Comparison of ENCODE assay signal across 7 mouse cellular contexts in genomic region chr3:88136945-88137494, GRCm38 (mm10). TPM values are rescaled to one million over a fixed set of nuclear protein-coding genes. Genes with fewer than 3 reads are reported as not detected.
DNase-seq lines count a peak whose midpoint lies in the region; ATAC-seq and TF ChIP-seq lines count a peak whose summit lies in the region.

No protein-coding gene starts in this region.

- TF ChIP-seq CTCF in G1E (IDR thresholded peaks at IDR 0.05; ENCODE audit: low read depth, low read length): no peak

- no peaks in the 10 kb centered on the region for H3K36me3 ChIP-seq in hindbrain, embryonic 13.5 days
- no peaks in the 10 kb centered on the region for H3K36me3 ChIP-seq in hindbrain, embryonic 11.5 days (ENCODE audit: control insufficient read depth, insufficient read depth, low read length)
- no peaks in the 10 kb centered on the region for H3K36me3 ChIP-seq in G1E (replicated peaks)
- no peaks in the 10 kb centered on the region for H3K36me3 ChIP-seq in limb, embryonic 11.5 days (ENCODE audit: control insufficient read depth, insufficient read depth, low read length)

- no peak for ATAC-seq in hindbrain, embryonic 13.5 days (ENCODE audit: low FRiP score)
- ATAC-seq in hindbrain, embryonic 11.5 days (ENCODE audit: low FRiP score): no peak
- ATAC-seq in G1E (ENCODE audit: extremely low read depth, insufficient number of reproducible peaks, low FRiP score, poor library complexity, severe bottlenecking): no peak
- ATAC-seq in limb, embryonic 11.5 days (ENCODE audit: insufficient number of reproducible peaks, low FRiP score, low TSS enrichment, low read depth): no peak
- ATAC-seq in megakaryocyte-erythroid progenitor cell, adult 5-6 weeks (replicated peaks; ENCODE audit: low FRiP score, low TSS enrichment, poor library complexity, severe bottlenecking): no peak

- H3K9ac ChIP-seq in hindbrain, embryonic 13.5 days: peak overlapping the region; percentile 46
- no peak overlapping the region for H3K9ac ChIP-seq in hindbrain, embryonic 11.5 days (ENCODE audit: low read depth, low read length)
- 0 out of 2 replicates have a peak overlapping the region, but pooled peaks have one; percentile 23 for H3K9ac ChIP-seq in limb, embryonic 11.5 days (ENCODE audit: low read length)

- H3K27ac ChIP-seq in hindbrain, embryonic 13.5 days: no peak overlapping the region
- no peak overlapping the region for H3K27ac ChIP-seq in hindbrain, embryonic 11.5 days (ENCODE audit: low read depth, low read length)
- no peak overlapping the region for H3K27ac ChIP-seq in limb, embryonic 11.5 days (replicated peaks; ENCODE audit: low read depth, low read length)

- H3K4me3 ChIP-seq in hindbrain, embryonic 13.5 days: no peak overlapping the region
- no peak overlapping the region for H3K4me3 ChIP-seq in hindbrain, embryonic 11.5 days (ENCODE audit: low read depth, low read length)
- H3K4me3 ChIP-seq in G1E (ENCODE audit: low read depth, low read length): peak overlapping the region; percentile 20; the same call in 1 of the 2 replicates
- no peak overlapping the region for H3K4me3 ChIP-seq in limb, embryonic 11.5 days (ENCODE audit: low read depth, low read length)

- WGBS in hindbrain, embryonic 13.5 days: 84% methylated on average over 4 of the region's 4 CpGs
- 77% methylated on average over 4 of the region's 4 CpGs for WGBS in hindbrain, embryonic 11.5 days
- 82% methylated on average over 4 of the region's 4 CpGs for WGBS in limb, embryonic 11.5 days

- peaks cover 20% of the 10 kb centered on the region for H3K27me3 ChIP-seq in hindbrain, embryonic 13.5 days
- H3K27me3 ChIP-seq in hindbrain, embryonic 11.5 days (ENCODE audit: control insufficient read depth, insufficient read depth, low read length): peaks cover 22% of the 10 kb centered on the region
- H3K27me3 ChIP-seq in G1E (ENCODE audit: insufficient read depth, low read length): peaks cover 15% of the 10 kb centered on the region
- no peaks in the 10 kb centered on the region for H3K27me3 ChIP-seq in limb, embryonic 11.5 days (ENCODE audit: control insufficient read depth, insufficient read depth, low read length)

- H3K4me2 ChIP-seq in hindbrain, embryonic 13.5 days: peak overlapping the region; percentile 86
- no peak overlapping the region for H3K4me2 ChIP-seq in hindbrain, embryonic 11.5 days (replicated peaks; ENCODE audit: low read depth, low read length)
- H3K4me2 ChIP-seq in limb, embryonic 11.5 days (ENCODE audit: low read depth, severe bottlenecking): no peak overlapping the region; the same call in 1 of the 2 replicates

- H3K9me3 ChIP-seq in hindbrain, embryonic 13.5 days: no peaks in the 10 kb centered on the region
- no peaks in the 10 kb centered on the region for H3K9me3 ChIP-seq in hindbrain, embryonic 11.5 days (ENCODE audit: control insufficient read depth, low read length)
- no peaks in the 10 kb centered on the region for H3K9me3 ChIP-seq in G1E (replicated peaks)
- no peaks in the 10 kb centered on the region for H3K9me3 ChIP-seq in limb, embryonic 11.5 days (ENCODE audit: control insufficient read depth, low read length)

- no peak for DNase-seq in hindbrain, embryonic 11.5 days (ENCODE audit: low spot score)
- DNase-seq in G1E (ENCODE audit: low spot score): no peak
- peak; percentile 18 for DNase-seq in adipocyte (ENCODE audit: low spot score)
- DNase-seq in limb, embryonic 11.5 days (ENCODE audit: low spot score): no peak
- no peak for DNase-seq in left cerebral cortex, adult 8-10 months (ENCODE audit: low spot score in 2 of 2)

- peaks cover 29% of the 10 kb centered on the region for H3K4me1 ChIP-seq in hindbrain, embryonic 13.5 days (replicated peaks)
- H3K4me1 ChIP-seq in hindbrain, embryonic 11.5 days (replicated peaks; ENCODE audit: control insufficient read depth, insufficient read depth, low read length): no peaks in the 10 kb centered on the region; the same call in 1 of the 2 replicates
- peaks cover 53% of the 10 kb centered on the region for H3K4me1 ChIP-seq in G1E (ENCODE audit: insufficient read depth, low read depth, low read length)
- H3K4me1 ChIP-seq in limb, embryonic 11.5 days (ENCODE audit: control insufficient read depth, insufficient read depth, low read length): peaks cover 21% of the 10 kb centered on the region

RNA-seq across cellular contexts. Expression of gene Mef2d, which starts 5.2 kb away (rescaled TPM):
- 14.5 and 14.8 TPM in 2 replicates for polyA plus RNA-seq in hindbrain, embryonic 13.5 days (2015; fragmentation: Nextera tagmentation; extraction: Ambion mirVana)
- polyA plus RNA-seq in hindbrain, embryonic 11.5 days (2014; fragmentation: Nextera tagmentation; extraction: Ambion mirVana): 12.0 and 12.3 TPM in 2 replicates
- total RNA-seq in G1E (2014; fragmentation: Nextera tagmentation): 125 and 128 TPM in 2 replicates
- 15.4 and 17.0 TPM in 2 replicates for total RNA-seq in G1E (2017)
- 133 and 141 TPM in 2 replicates for polyA plus RNA-seq in G1E (2012)
- polyA plus RNA-seq in limb, embryonic 11.5 days (2014; fragmentation: Nextera tagmentation; extraction: Ambion mirVana): 12.6 and 14.3 TPM in 2 replicates
- 91.9 and 97.4 TPM in 2 replicates for total RNA-seq in megakaryocyte-erythroid progenitor cell, adult 5-6 weeks (2014; fragmentation: Nextera tagmentation)
- 19.7 and 50.5 TPM in 2 replicates for total RNA-seq in megakaryocyte-erythroid progenitor cell, adult 5-6 weeks (2017)
- total RNA-seq in left cerebral cortex, adult 8-10 months (2022): 100 to 1,000 TPM; 190 to 208 (median 194) TPM

RNA-seq across cellular contexts. Expression of gene Iqgap3, which starts 55.2 kb away (rescaled TPM):
- 3.2 and 3.6 TPM in 2 replicates for polyA plus RNA-seq in hindbrain, embryonic 13.5 days (2015; fragmentation: Nextera tagmentation; extraction: Ambion mirVana)
- polyA plus RNA-seq in hindbrain, embryonic 11.5 days (2014; fragmentation: Nextera tagmentation; extraction: Ambion mirVana): 10.5 and 13.5 TPM in 2 replicates
- 20.2 and 29.3 TPM in 2 replicates for total RNA-seq in G1E (2014; fragmentation: Nextera tagmentation)
- total RNA-seq in G1E (2017): 22.8 and 22.9 TPM in 2 replicates
- polyA plus RNA-seq in G1E (2012): 10.6 and 13.8 TPM in 2 replicates
- polyA plus RNA-seq in limb, embryonic 11.5 days (2014; fragmentation: Nextera tagmentation; extraction: Ambion mirVana): 16.0 and 19.6 TPM in 2 replicates
- total RNA-seq in megakaryocyte-erythroid progenitor cell, adult 5-6 weeks (2014; fragmentation: Nextera tagmentation): 9.7 and 16.0 TPM in 2 replicates
- total RNA-seq in megakaryocyte-erythroid progenitor cell, adult 5-6 weeks (2017): 6.6 and 15.2 TPM in 2 replicates
- 1 to 10 TPM in 1 of 4 experiments, under 1 TPM in 3; 0.28 to 1.2 (median 0.61) TPM for total RNA-seq in left cerebral cortex, adult 8-10 months (2022)

RNA-seq across cellular contexts. Expression of gene Ttc24, which starts 58.9 kb away (rescaled TPM):
- not detected in 2 replicates for polyA plus RNA-seq in hindbrain, embryonic 13.5 days (2015; fragmentation: Nextera tagmentation; extraction: Ambion mirVana)
- polyA plus RNA-seq in hindbrain, embryonic 11.5 days (2014; fragmentation: Nextera tagmentation; extraction: Ambion mirVana): not detected in 2 replicates
- total RNA-seq in G1E (2014; fragmentation: Nextera tagmentation): not detected in 2 replicates
- total RNA-seq in G1E (2017): 0.05 TPM in 1 of 2 replicates, not detected in the other
- polyA plus RNA-seq in G1E (2012): not detected in 2 replicates
- not detected in 2 replicates for polyA plus RNA-seq in limb, embryonic 11.5 days (2014; fragmentation: Nextera tagmentation; extraction: Ambion mirVana)
- not detected in 2 replicates for total RNA-seq in megakaryocyte-erythroid progenitor cell, adult 5-6 weeks (2014; fragmentation: Nextera tagmentation)
- not detected in 2 replicates for total RNA-seq in megakaryocyte-erythroid progenitor cell, adult 5-6 weeks (2017)
- total RNA-seq in left cerebral cortex, adult 8-10 months (2022): not detected
